Mouse (Mus musculus) stomach, embryonic 15.5 days (tissue): Measurements from ENCODE around the gene Galnt3. TPM values are rescaled to one million over a fixed set of nuclear protein-coding genes. Genes with fewer than 3 reads are reported as not detected.

Source experiments
- ATAC-seq: fragments of 200-750 bp; cut with Nextera tagmentation; 2 replicates; pipeline ENCODE4 v1.8.0; 2017; ENCODE audit warnings: low read depth, moderate number of reproducible peaks, moderate TSS enrichment; ENCODE audit not compliant: insufficient read depth, low FRiP score
- H3K27ac ChIP-seq: fragments of 300-500 bp; sonication (generic); 2 replicates; pipeline ENCODE4 v1.5.1; 2015; ENCODE audit warnings: mild to moderate bottlenecking, inconsistent platforms
- H3K27me3 ChIP-seq: fragments of 300-500 bp; sonication (generic); replicated peaks from 2 replicates; pipeline ENCODE4 v1.6.1; 2015; ENCODE audit warnings: inconsistent platforms
- H3K36me3 ChIP-seq: fragments of 300-500 bp; sonication (generic); 2 replicates; pipeline ENCODE4 v1.6.1; 2015; ENCODE audit warnings: inconsistent platforms
- H3K4me1 ChIP-seq: fragments of 300-500 bp; sonication (generic); 2 replicates; pipeline ENCODE4 v1.6.1; 2015; ENCODE audit warnings: inconsistent platforms
- H3K4me2 ChIP-seq: fragments of 300-500 bp; sonication (generic); 2 replicates; pipeline ENCODE4 v1.6.1; 2015; ENCODE audit warnings: mild to moderate bottlenecking, inconsistent platforms
- H3K4me3 ChIP-seq: fragments of 300-500 bp; sonication (generic); replicated peaks from 2 replicates; pipeline ENCODE4 v1.5.1; 2015; ENCODE audit warnings: inconsistent platforms
- H3K9ac ChIP-seq: fragments of 300-500 bp; sonication (generic); 2 replicates; pipeline ENCODE4 v1.6.1; 2015; ENCODE audit warnings: inconsistent platforms
- H3K9me3 ChIP-seq: fragments of 300-500 bp; sonication (generic); 2 replicates; pipeline ENCODE4 v1.6.1; 2016; ENCODE audit warnings: inconsistent platforms
- WGBS: fragments of 180-500 bp; shearing (Covaris S2); methylation state at CpG from one replicate; pipeline ENCODE4 v1.1.7; 2015; 5-methylcytosine and 5-hydroxymethylcytosine counted together
- polyA plus RNA-seq: library from polyadenylated mRNA; unstranded; fragments of >200 nt; fragmentation: Nextera tagmentation; extraction: Ambion mirVana; gene quantifications from 2 replicates; pipeline ENCODE4 v1.2.1, GENCODE M21; 2015

Gene Galnt3
- polyA plus RNA-seq: 9.4 and 10.4 TPM in 2 replicates

- peaks cover 4% of the 10 kb centered on the region; the same call in 1 of the 2 replicates for H3K27me3 ChIP-seq
- no peaks in the 10 kb centered on the region for H3K36me3 ChIP-seq
- WGBS: under 1% methylated on average over 72 of the region's 74 CpGs
- no peak within 1 kb of the TSS for H3K27ac ChIP-seq
- peak within 1 kb of the TSS; percentile 71 for H3K4me3 ChIP-seq
- no peaks in the 10 kb centered on the region for H3K9me3 ChIP-seq
- H3K4me1 ChIP-seq: peaks cover 5% of the 10 kb centered on the region; the same call in 1 of the 2 replicates
- H3K9ac ChIP-seq: peak within 1 kb of the TSS; percentile 52
- peak within 1 kb of the TSS; percentile 100 for H3K4me2 ChIP-seq
- peak; percentile 94 for ATAC-seq
Observed at GRCm38 (mm10) chr2:66124591-66125271, at the start of gene Galnt3. Gene Galnt3 (minus strand): TSS chr2:66124994.

- no peak for ATAC-seq
- Histone ChIP-seq H3K36me3 (no peaks in the 10 kb centered on the region), H3K9ac (no peak overlapping the region), H3K27ac (no peak overlapping the region), H3K4me1 (no peaks in the 10 kb centered on the region), H3K9me3 (no peaks in the 10 kb centered on the region), H3K27me3 (no peaks in the 10 kb centered on the region), H3K4me2 (no peak overlapping the region), H3K4me3 (no peak overlapping the region)
- WGBS: 77% methylated on average over 5 of the region's 5 CpGs
Observed at GRCm38 (mm10) chr2:66173134-66173533, 48.3 kb upstream of the Galnt3 start.

- Histone ChIP-seq H3K36me3 (no peaks in the 10 kb centered on the region), H3K27me3 (no peaks in the 10 kb centered on the region), H3K4me2 (no peak overlapping the region), H3K9me3 (no peaks in the 10 kb centered on the region), H3K4me3 (no peak overlapping the region), H3K27ac (no peak overlapping the region), H3K9ac (no peak overlapping the region), H3K4me1 (no peaks in the 10 kb centered on the region)
- 77% methylated on average over 3 of the region's 3 CpGs for WGBS
- ATAC-seq: no peak
Observed at GRCm38 (mm10) chr2:66171643-66172042, 46.8 kb upstream of the Galnt3 start.

GRCm38 (mm10) chr2:66170721-66171120 is 45.9 kb upstream of the Galnt3 start:
- no peaks in the 10 kb centered on the region for H3K36me3 ChIP-seq
- no peak for ATAC-seq
- 33% methylated on average over 11 of the region's 11 CpGs for WGBS
- H3K4me2 ChIP-seq: no peak overlapping the region
- no peak overlapping the region for H3K9ac ChIP-seq
- no peaks in the 10 kb centered on the region for H3K4me1 ChIP-seq
- H3K27ac ChIP-seq: no peak overlapping the region
- H3K9me3 ChIP-seq: no peaks in the 10 kb centered on the region
- H3K4me3 ChIP-seq: no peak overlapping the region
- H3K27me3 ChIP-seq: no peaks in the 10 kb centered on the region

- no peaks in the 10 kb centered on the region for H3K9me3 ChIP-seq
- H3K36me3 ChIP-seq: no peaks in the 10 kb centered on the region
- no peak for ATAC-seq
- no peak overlapping the region for H3K4me3 ChIP-seq
- H3K9ac ChIP-seq: no peak overlapping the region
- H3K27me3 ChIP-seq: no peaks in the 10 kb centered on the region
- no peak overlapping the region for H3K4me2 ChIP-seq
- H3K27ac ChIP-seq: no peak overlapping the region
- no peaks in the 10 kb centered on the region for H3K4me1 ChIP-seq
- WGBS: 93% methylated on average over 8 of the region's 8 CpGs
Observed at GRCm38 (mm10) chr2:66165025-66165424, 40.2 kb upstream of the Galnt3 start.

- Histone ChIP-seq H3K36me3 (no peaks in the 10 kb centered on the region), H3K4me1 (no peaks in the 10 kb centered on the region), H3K27ac (no peak overlapping the region), H3K4me2 (no peak overlapping the region), H3K27me3 (no peaks in the 10 kb centered on the region), H3K9ac (no peak overlapping the region), H3K9me3 (no peaks in the 10 kb centered on the region), H3K4me3 (no peak overlapping the region)
- ATAC-seq: no peak
- 37% methylated on average over 7 of the region's 7 CpGs for WGBS
Observed at GRCm38 (mm10) chr2:66158140-66158915, 33.5 kb upstream of the Galnt3 start.

- no peaks in the 10 kb centered on the region for H3K36me3 ChIP-seq
- no peak overlapping the region for H3K4me2 ChIP-seq
- H3K4me1 ChIP-seq: no peaks in the 10 kb centered on the region
- H3K4me3 ChIP-seq: no peak overlapping the region
- 73% methylated on average over 2 of the region's 2 CpGs for WGBS
- H3K27ac ChIP-seq: no peak overlapping the region
- H3K9ac ChIP-seq: no peak overlapping the region
- no peaks in the 10 kb centered on the region for H3K27me3 ChIP-seq
- no peak for ATAC-seq
- no peaks in the 10 kb centered on the region for H3K9me3 ChIP-seq
Observed at GRCm38 (mm10) chr2:66151436-66151835, 26.6 kb upstream of the Galnt3 start.

GRCm38 (mm10) chr2:66150531-66150930 is 25.7 kb upstream of the Galnt3 start:
- H3K27ac ChIP-seq: no peak overlapping the region
- no peak overlapping the region for H3K4me2 ChIP-seq
- no peak for ATAC-seq
- H3K9ac ChIP-seq: no peak overlapping the region
- no peak overlapping the region for H3K4me3 ChIP-seq
- H3K27me3 ChIP-seq: no peaks in the 10 kb centered on the region
- H3K9me3 ChIP-seq: no peaks in the 10 kb centered on the region
- no peaks in the 10 kb centered on the region for H3K36me3 ChIP-seq
- WGBS: 33% methylated on average over 3 of the region's 3 CpGs
- no peaks in the 10 kb centered on the region for H3K4me1 ChIP-seq

- 77% methylated on average over 10 of the region's 10 CpGs for WGBS
- Histone ChIP-seq H3K36me3 (no peaks in the 10 kb centered on the region), H3K9ac (no peak overlapping the region), H3K4me3 (no peak overlapping the region), H3K9me3 (no peaks in the 10 kb centered on the region), H3K4me1 (no peaks in the 10 kb centered on the region), H3K27me3 (no peaks in the 10 kb centered on the region), H3K27ac (no peak overlapping the region), H3K4me2 (no peak overlapping the region)
- ATAC-seq: no peak
Observed at GRCm38 (mm10) chr2:66148654-66149230, 23.9 kb upstream of the Galnt3 start.

GRCm38 (mm10) chr2:66146473-66146872 is 21.7 kb upstream of the Galnt3 start:
- Histone ChIP-seq H3K27ac (no peak overlapping the region), H3K36me3 (no peaks in the 10 kb centered on the region)
- no peak for ATAC-seq

GRCm38 (mm10) chr2:66144770-66145169 is 20.0 kb upstream of the Galnt3 start:
- no peak overlapping the region for H3K4me2 ChIP-seq
- H3K9me3 ChIP-seq: no peaks in the 10 kb centered on the region
- H3K9ac ChIP-seq: no peak overlapping the region
- H3K27me3 ChIP-seq: no peaks in the 10 kb centered on the region
- no peaks in the 10 kb centered on the region for H3K4me1 ChIP-seq
- no peak overlapping the region for H3K4me3 ChIP-seq
- no peaks in the 10 kb centered on the region for H3K36me3 ChIP-seq
- ATAC-seq: peak; percentile 68; the same call in 1 of the 2 replicates
- WGBS: 11% methylated on average over 5 of the region's 5 CpGs
- H3K27ac ChIP-seq: no peak overlapping the region

More at GRCm38 (mm10) chr2:66146473-66146872, 21.7 kb upstream of the Galnt3 start:
- Histone ChIP-seq H3K4me2 (no peak overlapping the region), H3K4me3 (no peak overlapping the region), H3K9ac (no peak overlapping the region), H3K4me1 (no peaks in the 10 kb centered on the region), H3K27me3 (no peaks in the 10 kb centered on the region), H3K9me3 (no peaks in the 10 kb centered on the region)
- 61% methylated on average over 4 of the region's 4 CpGs for WGBS

GRCm38 (mm10) chr2:66143284-66143683 is 18.5 kb upstream of the Galnt3 start:
- no peak overlapping the region for H3K27ac ChIP-seq
- no peak overlapping the region for H3K4me3 ChIP-seq
- H3K27me3 ChIP-seq: no peaks in the 10 kb centered on the region
- H3K9me3 ChIP-seq: no peaks in the 10 kb centered on the region
- H3K36me3 ChIP-seq: no peaks in the 10 kb centered on the region
- WGBS: 95% methylated on average over 4 of the region's 4 CpGs
- H3K4me1 ChIP-seq: no peaks in the 10 kb centered on the region
- no peak overlapping the region for H3K9ac ChIP-seq
- H3K4me2 ChIP-seq: no peak overlapping the region
- no peak for ATAC-seq
